Mouse (Mus musculus) heart, postnatal 14 days (tissue): ENCODE measurements at regions not wholly inside any gene's neighbourhood (a gene's known extent, or its start where the extent isn't known, plus 50 kb on each side); places are given as distances from the start of the nearest gene placed in this dataset.

Experiments used
- DNase-seq, 2 experiments: peaks; one replicate each; pipeline ENCODE4 v3.0.0; 2021 to 2022
- intact Hi-C: fragments of 180-260 bp; cut with DNase I; formaldehyde crosslinking; loops from one replicate; pipeline ENCODE4 v1.15.1; 2025

DNA sequence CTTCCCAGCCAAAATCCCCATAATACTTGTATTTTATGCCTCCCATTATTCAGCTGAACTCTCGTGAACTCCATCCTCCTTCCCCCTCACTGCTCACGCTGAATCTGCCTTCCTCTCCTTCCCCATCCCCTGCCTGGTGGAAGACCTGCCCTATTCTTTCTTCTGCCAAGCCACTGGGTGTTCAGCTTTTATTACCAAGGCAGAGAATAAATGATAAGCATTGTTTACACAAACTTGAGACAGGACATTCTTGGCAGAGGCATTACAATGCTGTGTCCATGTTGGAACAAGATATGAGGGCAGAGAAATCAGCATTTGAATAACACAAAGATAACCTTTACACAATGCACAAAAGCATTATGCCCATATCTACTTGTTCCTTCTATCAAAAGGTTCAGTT, 80.2 kb downstream of the Dhrs2 start:
- intact Hi-C loops = no loop called here
- peak in 1 of 2 experiments; percentile 8 for DNase-seq

DNA sequence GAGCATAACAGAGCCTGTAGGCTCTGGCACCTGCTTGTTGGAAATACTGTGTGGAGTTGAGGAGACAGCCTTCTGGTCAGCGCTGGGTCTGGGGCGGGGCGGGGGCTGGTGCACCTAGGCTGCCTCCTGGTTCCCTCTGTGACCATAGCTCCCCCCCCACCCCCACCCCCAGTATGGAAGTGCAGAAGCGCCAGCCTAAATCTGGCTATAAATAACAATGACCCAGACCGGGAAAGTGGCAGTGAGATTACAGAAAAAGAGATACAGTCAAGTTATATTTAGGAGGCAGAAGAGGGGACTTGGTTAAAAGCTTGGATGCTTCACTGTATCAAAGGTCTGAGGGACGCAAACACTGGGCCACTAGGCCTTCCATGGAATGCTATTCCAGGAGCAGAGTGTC, 91.8 kb downstream of the Dhrs2 start:
- intact Hi-C loops = no loop called here
- DNase-seq = no peak

DNA sequence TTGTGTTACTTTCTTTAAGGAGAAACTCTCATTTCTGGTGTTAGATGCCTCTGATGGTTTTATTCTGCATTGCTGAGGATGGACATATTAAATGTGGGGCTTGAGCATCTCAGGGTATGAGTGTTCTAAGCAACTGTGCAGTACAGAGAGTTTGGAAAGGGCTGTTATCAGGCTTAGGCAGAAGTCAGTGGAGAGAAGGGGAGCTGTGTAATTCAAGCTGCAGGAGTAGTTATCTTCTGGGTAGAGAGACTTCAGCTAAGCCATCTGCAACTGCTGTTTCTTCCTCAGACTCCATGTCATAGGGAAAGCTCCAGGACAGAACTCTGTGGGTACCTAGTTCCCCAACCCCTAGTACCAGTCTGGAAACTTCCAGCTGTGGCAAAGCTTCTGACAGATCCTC, 102.1 kb downstream of the Dhrs2 start:
- intact Hi-C loops = no loop called here
- DNase-seq = no peak

DNA sequence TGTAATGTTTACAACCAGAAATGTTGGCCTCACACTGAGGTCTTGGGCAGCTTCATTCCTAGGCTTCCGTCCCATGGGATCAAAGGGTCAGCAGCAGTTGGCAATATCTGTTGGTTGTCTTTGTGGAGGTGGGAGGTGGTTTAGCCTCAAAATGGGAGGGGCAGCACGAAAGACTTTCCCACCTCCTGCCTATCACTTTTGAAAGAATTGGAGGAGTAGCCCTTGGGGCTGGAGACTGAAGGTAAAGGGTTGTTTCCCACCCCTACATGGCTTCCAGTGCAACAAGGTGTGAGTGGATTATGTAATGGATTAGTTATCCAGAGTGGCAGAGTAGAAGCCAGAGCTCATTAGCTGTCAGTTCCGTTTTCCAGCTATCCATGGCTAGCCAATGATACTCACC, 102.5 kb downstream of the Dhrs2 start:
- intact Hi-C loops = no loop called here
- DNase-seq = no peak

DNA sequence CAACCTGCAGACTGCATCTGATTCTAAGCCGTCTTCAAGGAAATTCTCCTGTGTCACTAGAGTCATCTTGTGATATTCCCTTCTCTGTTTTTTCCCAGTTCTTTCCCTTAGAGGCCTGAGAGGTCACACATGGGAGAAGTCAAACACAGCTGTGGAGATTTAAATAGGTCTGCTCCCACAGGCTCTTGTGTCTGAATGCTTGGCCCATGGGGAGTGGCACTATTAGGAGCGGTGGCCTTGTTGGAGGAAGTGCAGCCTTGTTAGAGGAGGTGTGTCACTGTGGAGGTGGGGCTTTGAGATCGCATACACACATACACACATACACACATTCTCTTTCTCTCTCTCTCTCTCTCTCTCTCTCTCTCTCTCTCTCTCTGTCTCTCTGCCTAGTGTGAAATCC, 112.0 kb downstream of the Dhrs2 start:
- intact Hi-C loops = no loop called here
- DNase-seq = no peak

DNA sequence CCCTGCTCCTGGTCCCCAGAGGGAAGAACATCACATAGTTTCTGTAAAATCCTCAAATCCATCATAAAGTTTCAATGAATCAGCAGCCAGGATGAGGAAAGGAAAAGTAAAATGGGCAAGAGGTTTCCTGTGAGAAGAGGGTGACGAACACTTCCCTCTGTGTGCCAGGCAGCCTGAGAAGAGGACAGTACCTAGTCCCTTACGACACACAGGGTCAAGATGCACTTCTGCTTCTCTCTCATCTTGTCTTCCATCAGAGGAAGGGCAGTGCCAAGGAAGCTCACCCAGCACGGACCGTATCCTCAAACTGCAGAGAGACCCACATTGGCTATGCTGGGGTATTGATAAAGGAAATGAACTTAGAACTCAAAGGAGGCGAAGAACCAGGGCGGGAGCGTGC, 112.5 kb downstream of the Dhrs2 start:
- intact Hi-C loops = no loop called here
- DNase-seq = no peak

DNA sequence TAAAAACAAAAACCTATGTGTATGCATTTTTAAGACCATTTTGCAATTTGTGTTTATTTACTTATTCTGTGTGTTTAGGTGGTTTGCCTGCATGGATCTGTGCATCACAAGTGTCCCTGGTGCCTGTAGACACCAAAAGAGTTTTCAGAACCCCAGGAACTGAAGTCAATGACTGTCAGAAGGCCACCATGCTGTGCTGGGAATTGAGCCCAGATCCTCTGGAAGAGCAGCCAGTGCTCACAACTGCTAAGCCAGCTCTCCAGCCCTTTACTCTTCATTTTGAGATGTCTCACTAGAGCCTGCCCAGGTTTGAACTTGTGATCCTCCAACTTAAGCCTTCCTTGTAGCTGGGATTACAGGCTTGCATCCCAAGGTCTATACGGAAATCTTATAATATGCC, 113.8 kb downstream of the Dhrs2 start:
- intact Hi-C loops = no loop called here
- no peak for DNase-seq

DNA sequence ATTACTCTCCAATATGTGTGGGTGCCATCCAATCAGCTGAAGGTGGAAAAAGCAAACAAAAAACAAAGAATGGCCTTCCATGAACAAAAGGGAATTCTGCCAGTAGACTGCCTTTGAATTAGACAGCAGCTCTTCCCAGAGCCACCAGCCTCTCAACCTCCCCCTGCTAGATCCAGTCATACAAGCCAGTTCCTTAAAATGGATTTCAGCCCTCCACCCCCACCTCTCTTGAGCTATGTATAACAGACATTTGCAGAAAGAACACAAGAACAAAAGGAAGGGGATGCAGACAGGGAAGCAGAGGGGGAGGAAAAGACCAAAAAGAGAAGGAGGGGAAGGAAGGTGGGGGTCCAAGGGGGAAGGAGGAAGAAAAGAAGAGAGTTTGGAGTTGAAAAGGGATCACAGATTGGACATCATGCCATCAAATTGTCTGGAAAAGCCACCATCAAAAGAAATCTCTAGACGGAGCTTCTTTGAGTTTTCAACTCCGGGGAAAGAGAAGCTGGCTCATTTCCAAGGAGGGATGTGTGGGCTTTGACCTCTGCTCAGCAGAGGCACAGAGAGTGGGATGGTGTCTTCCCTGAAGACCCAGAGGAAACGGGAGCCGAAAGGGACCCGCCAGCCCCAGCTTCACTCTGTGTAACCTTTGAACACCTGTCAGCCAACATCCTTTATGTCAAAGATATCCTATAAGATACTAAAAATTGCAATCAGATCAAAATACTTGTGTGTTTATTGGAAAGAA, 114.8 kb downstream of the Dhrs2 start:
- intact Hi-C loops = no loop called here
- no peak for DNase-seq

DNA sequence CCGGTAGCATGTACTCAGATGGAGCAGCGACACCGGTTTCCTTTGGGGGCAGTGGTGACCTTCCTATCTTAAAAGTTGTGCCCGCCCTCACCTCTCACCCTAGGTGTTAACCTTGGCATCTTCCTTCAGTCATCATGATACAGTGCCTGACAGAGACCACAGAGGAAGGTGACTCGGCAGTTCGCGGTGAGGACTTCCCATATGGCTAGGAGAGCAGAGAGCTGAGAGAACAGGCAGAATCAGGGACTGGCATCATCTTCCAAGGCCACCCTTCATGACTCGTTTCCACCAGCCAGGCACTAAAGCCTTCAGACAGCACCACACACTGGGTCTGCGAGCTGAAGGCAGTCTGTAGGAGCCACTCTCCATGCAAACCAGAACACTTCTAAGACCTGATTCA, 116.2 kb downstream of the Dhrs2 start:
- DNase-seq = no peak
- intact Hi-C loops = no loop called here

DNA sequence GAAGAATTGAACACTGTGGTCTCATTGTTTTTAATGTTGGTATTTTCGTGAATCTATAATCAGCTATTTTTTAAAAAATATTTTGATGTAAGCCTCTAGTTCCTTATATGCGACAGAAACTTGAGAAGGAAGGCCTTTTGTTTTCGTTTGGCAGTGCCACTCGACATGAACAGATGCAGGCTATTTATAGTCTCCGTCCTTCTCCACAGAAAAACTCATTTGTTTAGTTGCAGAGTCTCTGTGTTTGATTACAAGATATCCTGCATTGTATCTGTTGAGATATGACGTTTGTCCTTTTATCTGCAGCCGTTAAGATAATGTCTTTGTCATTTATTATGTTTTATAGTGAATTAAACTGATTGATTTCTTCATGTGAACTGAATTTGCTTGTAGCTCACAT, 116.7 kb downstream of the Dhrs2 start:
- no peak for DNase-seq
- intact Hi-C loops = no loop called here

DNA sequence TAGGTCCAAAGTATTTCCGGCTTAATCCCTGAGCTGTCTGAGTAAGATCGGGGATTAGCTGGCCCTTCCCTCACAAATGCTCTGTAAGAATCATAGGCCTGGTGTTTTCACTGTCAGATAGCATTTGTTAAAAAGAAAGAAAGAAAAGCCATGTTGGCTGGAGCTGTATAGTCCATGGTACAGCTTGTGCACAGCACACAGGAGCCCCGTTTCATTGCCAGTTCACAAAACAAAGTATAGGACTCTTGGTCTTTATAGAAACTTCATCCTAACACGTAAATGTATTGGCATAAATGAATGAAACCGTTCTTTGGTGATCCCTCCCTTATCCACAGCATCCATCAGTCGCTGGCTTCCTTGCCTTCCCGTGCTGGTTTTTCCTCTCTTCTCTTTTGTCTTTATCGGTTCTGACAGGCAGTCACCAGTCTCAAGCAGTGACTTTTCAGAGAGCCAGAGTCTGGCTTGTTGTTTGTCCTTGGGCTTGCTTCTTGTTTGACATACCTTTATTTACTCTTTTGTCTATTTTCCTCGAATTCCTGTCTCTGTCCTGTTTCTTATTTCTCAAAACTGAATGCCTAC, 117.3 kb downstream of the Dhrs2 start:
- intact Hi-C loops = no loop called here
- DNase-seq = no peak

DNA sequence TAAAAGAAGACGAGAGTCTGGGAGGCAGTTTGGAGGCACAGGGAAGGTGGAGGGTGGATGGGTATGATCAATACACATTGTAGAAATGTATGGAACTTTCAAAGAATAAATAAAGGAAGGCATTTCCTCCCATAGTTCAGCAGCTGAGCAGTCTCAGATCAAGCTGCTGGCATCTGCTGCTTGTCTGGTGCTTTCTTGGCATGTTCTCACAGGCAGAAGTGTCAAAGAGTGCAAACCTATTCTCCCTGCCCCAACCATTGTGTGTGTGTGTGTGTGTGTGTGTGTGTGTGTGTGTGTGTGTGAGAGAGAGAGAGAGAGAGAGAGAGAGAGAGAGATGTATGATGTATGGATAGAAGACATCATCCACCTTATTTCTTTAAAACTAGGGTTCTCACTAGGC, 121.5 kb downstream of the Dhrs2 start:
- intact Hi-C loops = no loop called here
- no peak for DNase-seq

DNA sequence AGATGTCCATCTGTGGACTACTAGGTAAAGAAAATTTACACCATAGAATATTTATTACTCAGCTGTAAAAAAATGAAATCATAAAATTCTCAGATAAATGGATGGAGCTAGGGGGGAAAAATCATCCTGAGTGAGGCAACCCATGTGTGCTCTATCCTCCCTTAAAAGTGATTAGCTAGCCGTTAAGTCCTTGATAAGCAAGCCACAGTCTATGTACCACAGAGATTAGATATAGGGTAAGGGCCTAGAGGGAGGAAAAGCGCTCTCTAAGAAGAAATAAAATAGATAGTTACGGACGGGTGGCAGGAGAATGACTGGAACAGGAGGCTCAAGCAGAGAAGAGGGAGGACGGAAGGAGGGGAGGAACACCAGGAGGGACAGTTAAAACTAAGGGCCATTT, 122.1 kb downstream of the Dhrs2 start:
- intact Hi-C loops = no loop called here
- no peak for DNase-seq

DNA sequence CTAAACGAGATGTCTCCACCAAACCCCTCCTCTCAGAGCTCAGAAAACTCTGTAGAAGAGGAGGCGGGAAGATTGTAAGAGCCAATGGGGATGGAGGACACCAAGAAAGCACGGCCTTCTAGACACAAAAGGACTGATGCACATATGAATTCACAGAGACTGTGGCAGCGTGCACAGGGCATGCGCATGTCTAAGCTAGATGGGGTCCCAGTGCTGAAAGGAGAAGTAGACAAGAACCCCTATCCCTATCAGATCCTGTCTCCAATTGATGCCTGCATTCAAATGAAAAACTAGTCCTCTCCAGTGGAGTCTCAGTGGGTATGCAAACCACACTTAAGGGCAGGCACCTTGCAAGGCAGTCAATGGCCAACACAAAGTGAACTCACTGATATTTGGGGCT, 123.3 kb downstream of the Dhrs2 start:
- intact Hi-C loops = no loop called here
- DNase-seq = no peak

DNA sequence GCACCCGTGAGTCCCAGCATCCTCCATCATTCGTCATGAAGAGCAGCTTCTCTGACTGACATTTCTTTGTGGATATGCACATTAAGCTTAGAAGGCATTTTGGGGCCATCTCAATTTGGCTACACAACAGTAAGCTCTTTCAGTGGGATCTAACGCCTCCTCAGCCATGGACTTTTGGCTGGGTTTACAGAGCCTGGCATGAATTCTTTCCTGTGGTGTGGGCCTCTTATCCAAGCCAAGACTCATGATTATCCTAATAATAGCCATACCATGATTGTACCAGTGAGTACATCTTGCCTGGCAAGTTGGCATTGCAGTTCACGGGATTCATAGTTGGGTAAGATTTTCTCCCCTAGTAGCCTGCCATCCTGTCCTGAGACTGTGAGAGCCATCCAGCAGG, 126.3 kb downstream of the Dhrs2 start:
- peak; percentile 21 for DNase-seq
- intact Hi-C loops = no loop called here

DNA sequence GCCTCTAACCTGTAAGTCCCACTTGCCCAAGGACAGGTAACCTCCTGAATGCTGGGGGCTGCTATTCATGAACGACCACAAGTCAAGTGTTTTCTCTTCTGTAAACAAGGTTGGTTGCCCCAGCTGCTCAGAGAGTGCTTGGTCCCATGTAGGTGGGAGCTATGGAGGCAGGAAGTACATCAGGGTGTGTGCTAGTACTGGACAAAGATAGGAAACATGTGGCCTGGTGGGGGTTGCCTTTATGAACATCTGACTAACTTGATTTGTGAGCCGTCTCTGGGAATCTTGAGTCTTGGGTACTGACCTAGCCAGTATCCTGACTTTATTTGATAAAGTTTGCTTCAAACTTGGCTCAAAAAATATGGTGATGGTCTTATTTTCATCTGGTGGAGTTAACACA, 121.3 kb upstream of the Dhrs4 start:
- DNase-seq = no peak
- intact Hi-C loops = no loop called here

DNA sequence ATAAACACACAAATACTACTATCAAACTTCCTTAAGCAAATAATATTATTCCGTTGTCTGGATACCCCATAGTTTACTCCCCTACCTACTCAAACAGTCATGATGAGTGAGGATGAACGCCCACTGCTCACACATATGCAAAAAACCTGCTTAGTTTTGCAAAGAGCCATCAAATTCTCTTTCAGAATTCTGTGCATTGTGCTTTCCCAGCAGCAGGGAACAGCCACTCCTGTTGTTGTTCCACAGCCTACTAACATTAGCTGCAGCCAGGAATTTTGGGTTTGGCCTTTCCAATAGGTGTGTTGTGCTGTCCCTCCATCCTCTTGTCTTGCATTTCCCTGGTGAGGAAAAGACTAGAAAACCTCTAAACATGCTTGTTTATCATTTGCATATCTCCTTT, 120.1 kb upstream of the Dhrs4 start:
- intact Hi-C loops = no loop called here

DNA sequence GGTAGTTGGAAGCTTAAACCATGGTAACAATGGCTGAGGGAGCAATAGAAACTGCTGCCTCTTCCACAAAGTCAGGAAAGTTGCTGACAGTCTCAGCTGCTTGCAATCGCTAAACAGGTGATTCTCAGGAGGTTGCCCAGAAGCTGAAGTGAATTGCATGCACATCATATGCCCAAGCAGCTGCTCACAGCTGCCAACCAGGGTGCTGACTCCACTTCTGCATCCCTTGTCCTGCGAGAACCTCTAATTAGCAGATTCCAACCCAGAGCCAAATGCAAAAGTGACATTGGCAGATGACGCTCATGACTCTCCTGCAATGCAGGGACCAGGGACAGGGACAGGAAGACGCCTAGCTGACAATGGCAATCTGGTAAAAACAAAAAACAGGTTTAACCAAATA, 116.2 kb upstream of the Dhrs4 start:
- intact Hi-C loops = loop anchor here (5.0 kb wide), 1 partner anchor 75 kb away; no protein-coding TSS in a partner anchor
- DNase-seq = no peak

More for the DNA sequence above, 120.1 kb upstream of the Dhrs4 start:
- DNase-seq = no peak

DNA sequence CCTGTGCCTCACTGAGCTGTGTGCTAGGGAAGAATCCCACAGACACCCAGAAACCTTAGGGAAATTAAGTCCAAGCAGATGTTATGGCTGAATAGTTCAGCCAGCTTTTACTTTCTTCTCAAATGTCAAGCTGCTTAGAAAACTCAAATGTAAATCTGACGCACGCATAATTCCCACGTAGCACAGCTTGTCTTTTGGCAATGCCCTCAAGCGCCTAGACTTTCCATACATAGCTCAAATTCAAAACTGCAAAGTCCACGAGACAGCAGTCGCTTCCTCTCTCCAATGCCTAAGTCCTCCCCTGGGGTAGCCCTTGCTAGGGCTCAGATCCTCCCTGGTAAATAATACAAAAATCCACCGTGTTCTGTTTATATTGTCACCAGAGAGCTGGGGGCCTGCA, 115.8 kb upstream of the Dhrs4 start:
- no peak for DNase-seq
- intact Hi-C loops = loop anchor here (5.0 kb wide), 1 partner anchor 75 kb away; no protein-coding TSS in a partner anchor

DNA sequence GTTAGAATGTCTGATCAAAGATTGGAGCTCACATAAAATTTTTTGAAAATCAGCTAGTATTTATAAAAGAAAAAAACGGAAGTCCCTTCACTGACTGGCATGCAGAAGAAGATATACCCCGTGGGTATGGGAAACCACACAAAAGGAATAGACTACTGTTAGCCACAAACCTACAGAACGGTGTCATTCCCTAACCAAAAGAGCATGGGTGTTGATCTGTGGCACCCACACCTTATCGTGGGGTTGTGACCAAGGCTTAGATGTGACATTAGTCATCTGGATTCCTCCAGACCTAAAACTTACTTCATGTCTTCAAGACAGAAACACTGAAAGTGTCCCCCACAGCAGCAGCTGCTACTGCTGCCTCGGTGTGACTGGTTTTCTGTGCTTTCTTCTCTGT, 108.2 kb upstream of the Dhrs4 start:
- no peak for DNase-seq
- intact Hi-C loops = no loop called here

DNA sequence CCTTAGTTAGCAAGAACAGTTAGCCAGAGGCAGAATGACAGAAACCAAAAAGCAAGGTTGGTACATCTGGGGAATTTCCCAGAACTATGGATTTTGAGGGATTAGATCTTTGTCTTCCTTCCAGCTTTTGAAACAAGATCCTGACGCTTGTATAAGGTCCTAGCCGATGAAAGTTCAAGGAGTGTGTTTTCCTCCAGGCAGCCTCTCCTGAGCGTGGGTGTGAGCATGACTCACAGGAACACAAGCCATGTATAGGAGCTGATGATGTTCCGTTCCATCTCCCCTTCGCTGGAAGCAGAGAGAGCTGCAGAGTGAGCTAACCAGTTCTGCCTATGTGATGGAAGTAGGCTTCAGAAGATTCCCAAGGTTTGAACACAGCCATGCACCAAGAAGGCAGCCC, 105.6 kb upstream of the Dhrs4 start:
- DNase-seq = no peak
- intact Hi-C loops = no loop called here

DNA sequence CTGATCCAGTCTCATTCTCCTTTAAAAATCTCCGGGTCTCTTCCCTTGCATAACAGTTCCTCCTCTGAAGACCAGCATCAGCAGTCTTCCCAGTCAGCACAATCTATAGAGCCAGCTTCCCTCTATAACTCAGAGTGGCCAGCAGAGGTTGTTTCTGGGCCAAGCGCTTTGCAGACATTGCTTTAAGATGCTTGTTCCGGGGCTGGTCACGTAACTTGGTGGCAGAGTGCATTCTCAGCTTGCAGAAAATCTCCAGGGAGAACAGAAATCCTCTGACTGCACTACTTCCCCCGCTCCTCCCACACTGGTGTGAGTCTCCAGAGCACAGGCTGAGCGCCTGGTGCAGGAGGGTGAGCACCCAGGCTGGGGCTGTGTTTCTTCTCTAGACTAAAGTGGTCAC, 91.8 kb upstream of the Dhrs4 start:
- intact Hi-C loops = no loop called here
- peak; percentile 30 to 43 for DNase-seq

DNA sequence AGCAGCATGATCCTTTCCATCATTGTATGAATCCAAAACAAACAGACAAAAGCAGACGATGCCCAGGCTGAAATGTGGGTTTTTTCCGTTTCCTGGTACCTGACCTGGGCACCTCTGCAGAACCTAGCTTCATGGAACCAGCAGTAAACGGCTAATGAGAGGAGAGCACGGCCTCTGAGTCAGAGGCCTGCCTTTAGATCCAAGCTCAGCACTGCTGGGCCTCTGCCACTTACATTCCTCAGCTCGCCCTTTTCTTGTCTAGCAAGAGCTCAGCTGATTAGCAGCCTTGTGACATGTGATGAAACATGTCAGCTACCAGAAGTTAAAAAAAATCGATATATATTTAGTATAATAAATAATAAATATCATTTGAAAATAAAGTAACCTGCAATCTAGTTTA, 91.2 kb upstream of the Dhrs4 start:
- DNase-seq = peak; percentile 27 to 46
- intact Hi-C loops = no loop called here
